Mouse (Mus musculus): ENCODE data around the gene Ppfibp1. TPM values are rescaled to one million over a fixed set of nuclear protein-coding genes. Genes with fewer than 3 reads are reported as not detected.

Gene Ppfibp1
- total and polyA plus RNA-seq, 3 experiments, result 15.4 to 128 (median 102) TPM

GRCm38 (mm10) chr6:147010811-147011520, 122.7 kb downstream of the Ppfibp1 start:
- intact Hi-C loops (cut with DNase I), result loop anchor here (5.0 to 10.0 kb wide), 2 partner anchors 91 to 804 kb away; no protein-coding TSS in a partner anchor
- 81% methylated on average over 15 of the region's 15 CpGs for WGBS
- TF ChIP-seq POLR2A (IDR thresholded peaks at IDR 0.05; ENCODE audit: insufficient read depth, low read depth, low read length), result no peak
- no peak for TF ChIP-seq EP300 (IDR thresholded peaks at IDR 0.05; ENCODE audit: insufficient read depth, low read depth, low read length)
- TF ChIP-seq CTCF (IDR thresholded peaks at IDR 0.05), result no peak
- Histone ChIP-seq H3K79me2 (replicated peaks; ENCODE audit: control insufficient read depth, insufficient read depth, low read length) (no peaks in the 10 kb centered on the region), H3K27ac (peak overlapping the region; percentile 51), H3K4me1 (ENCODE audit: control insufficient read depth, insufficient read depth, low read length) (0 out of 2 replicates have a peak, but pooled peaks cover 1% of the 10 kb centered on the region), H3K36me3 (ENCODE audit: control insufficient read depth, insufficient read depth, low read length) (no peaks in the 10 kb centered on the region; the same call in 1 of the 2 replicates), H3K9ac (ENCODE audit: low read depth, low read length) (no peak overlapping the region), H3K4me3 (no peak overlapping the region), H3K27me3 (ENCODE audit: control insufficient read depth, insufficient read depth, low read length) (no peaks in the 10 kb centered on the region)
- DNase-seq, result no peak

GRCm38 (mm10) chr6:147011555-147011954, 123.3 kb downstream of the Ppfibp1 start:
- Histone ChIP-seq H3K4me1 (ENCODE audit: control insufficient read depth, insufficient read depth, low read length) (0 out of 2 replicates have a peak, but pooled peaks cover 1% of the 10 kb centered on the region), H3K36me3 (ENCODE audit: control insufficient read depth, insufficient read depth, low read length) (no peaks in the 10 kb centered on the region; the same call in 1 of the 2 replicates), H3K9ac (ENCODE audit: low read depth, low read length) (peak overlapping the region; percentile 4; the same call in 1 of the 2 replicates), H3K27ac (peak overlapping the region; percentile 51), H3K4me3 (no peak overlapping the region), H3K79me2 (replicated peaks; ENCODE audit: control insufficient read depth, insufficient read depth, low read length) (no peaks in the 10 kb centered on the region), H3K27me3 (ENCODE audit: control insufficient read depth, insufficient read depth, low read length) (no peaks in the 10 kb centered on the region)
- intact Hi-C loops (cut with DNase I), result loop anchor here (5.0 to 10.0 kb wide), 2 partner anchors 91 to 803 kb away; no protein-coding TSS in a partner anchor
- DNase-seq, result no peak
- no peak for TF ChIP-seq CTCF (IDR thresholded peaks at IDR 0.05)
- no peak for TF ChIP-seq EP300 (IDR thresholded peaks at IDR 0.05; ENCODE audit: insufficient read depth, low read depth, low read length)
- TF ChIP-seq POLR2A (IDR thresholded peaks at IDR 0.05; ENCODE audit: insufficient read depth, low read depth, low read length), result no peak
- 53% methylated on average over 6 of the region's 6 CpGs for WGBS

GRCm38 (mm10) chr6:147011977-147012376, 123.7 kb downstream of the Ppfibp1 start:
- intact Hi-C loops (cut with DNase I), result loop anchor here (5.0 to 10.0 kb wide), 2 partner anchors 90 to 803 kb away; no protein-coding TSS in a partner anchor
- TF ChIP-seq POLR2A (IDR thresholded peaks at IDR 0.05; ENCODE audit: insufficient read depth, low read depth, low read length), result no peak
- TF ChIP-seq CTCF (IDR thresholded peaks at IDR 0.05), result no peak
- no peak for TF ChIP-seq EP300 (IDR thresholded peaks at IDR 0.05; ENCODE audit: insufficient read depth, low read depth, low read length)
- 68% methylated on average over 6 of the region's 6 CpGs for WGBS
- H3K4me1 ChIP-seq (ENCODE audit: control insufficient read depth, insufficient read depth, low read length), result 0 out of 2 replicates have a peak, but pooled peaks cover 1% of the 10 kb centered on the region
- DNase-seq, result no peak
- H3K4me3 ChIP-seq, result no peak overlapping the region
- H3K27me3 ChIP-seq (ENCODE audit: control insufficient read depth, insufficient read depth, low read length), result no peaks in the 10 kb centered on the region
- no peaks in the 10 kb centered on the region for H3K79me2 ChIP-seq (replicated peaks; ENCODE audit: control insufficient read depth, insufficient read depth, low read length)
- no peaks in the 10 kb centered on the region; the same call in 1 of the 2 replicates for H3K36me3 ChIP-seq (ENCODE audit: control insufficient read depth, insufficient read depth, low read length)
- H3K27ac ChIP-seq, result peak overlapping the region; percentile 51
- no peak overlapping the region for H3K9ac ChIP-seq (ENCODE audit: low read depth, low read length)

- 81% methylated on average over 1 of the region's 1 CpGs for WGBS
- H3K4me3 ChIP-seq, result no peak overlapping the region
- intact Hi-C loops (cut with DNase I), result loop anchor here (5.0 to 10.0 kb wide), 2 partner anchors 89 to 801 kb away; no protein-coding TSS in a partner anchor
- H3K4me1 ChIP-seq (ENCODE audit: control insufficient read depth, insufficient read depth, low read length), result 0 out of 2 replicates have a peak, but pooled peaks cover 1% of the 10 kb centered on the region
- no peaks in the 10 kb centered on the region; the same call in 1 of the 2 replicates for H3K36me3 ChIP-seq (ENCODE audit: control insufficient read depth, insufficient read depth, low read length)
- H3K27me3 ChIP-seq (ENCODE audit: control insufficient read depth, insufficient read depth, low read length), result no peaks in the 10 kb centered on the region
- no peaks in the 10 kb centered on the region for H3K79me2 ChIP-seq (replicated peaks; ENCODE audit: control insufficient read depth, insufficient read depth, low read length)
- no peak overlapping the region for H3K9ac ChIP-seq (ENCODE audit: low read depth, low read length)
- DNase-seq, result no peak
- no peak overlapping the region for H3K27ac ChIP-seq
- TF ChIP-seq EP300 (IDR thresholded peaks at IDR 0.05; ENCODE audit: insufficient read depth, low read depth, low read length) (no peak), CTCF (IDR thresholded peaks at IDR 0.05) (peak; percentile 52), POLR2A (IDR thresholded peaks at IDR 0.05; ENCODE audit: insufficient read depth, low read depth, low read length) (no peak)
Measured at GRCm38 (mm10) chr6:147013546-147013945, 125.3 kb downstream of the Ppfibp1 start.

- 89% methylated on average over 4 of the region's 4 CpGs for WGBS
- Histone ChIP-seq H3K36me3 (ENCODE audit: control insufficient read depth, insufficient read depth, low read length) (no peaks in the 10 kb centered on the region; the same call in 1 of the 2 replicates), H3K79me2 (replicated peaks; ENCODE audit: control insufficient read depth, insufficient read depth, low read length) (no peaks in the 10 kb centered on the region), H3K4me3 (no peak overlapping the region), H3K4me1 (ENCODE audit: control insufficient read depth, insufficient read depth, low read length) (no peaks in the 10 kb centered on the region), H3K9ac (ENCODE audit: low read depth, low read length) (no peak overlapping the region), H3K27ac (no peak overlapping the region), H3K27me3 (ENCODE audit: control insufficient read depth, insufficient read depth, low read length) (no peaks in the 10 kb centered on the region)
- no peak for TF ChIP-seq CTCF (IDR thresholded peaks at IDR 0.05)
- no peak for DNase-seq
- intact Hi-C loops (cut with DNase I), result loop anchor here (10.0 kb wide), 1 partner anchor 797 kb away; no protein-coding TSS in a partner anchor
Measured at GRCm38 (mm10) chr6:147017906-147018305, 129.6 kb downstream of the Ppfibp1 start.

GRCm38 (mm10) chr6:147018364-147018763, 130.1 kb downstream of the Ppfibp1 start:
- Histone ChIP-seq H3K27me3 (ENCODE audit: control insufficient read depth, insufficient read depth, low read length) (no peaks in the 10 kb centered on the region), H3K79me2 (replicated peaks; ENCODE audit: control insufficient read depth, insufficient read depth, low read length) (no peaks in the 10 kb centered on the region), H3K27ac (no peak overlapping the region), H3K4me1 (ENCODE audit: control insufficient read depth, insufficient read depth, low read length) (peaks cover 2% of the 10 kb centered on the region), H3K9ac (ENCODE audit: low read depth, low read length) (no peak overlapping the region), H3K4me3 (no peak overlapping the region), H3K36me3 (ENCODE audit: control insufficient read depth, insufficient read depth, low read length) (no peaks in the 10 kb centered on the region; the same call in 1 of the 2 replicates)
- 98% methylated on average over 5 of the region's 5 CpGs for WGBS
- no peak for DNase-seq
- TF ChIP-seq POLR2A (IDR thresholded peaks at IDR 0.05; ENCODE audit: insufficient read depth, low read depth, low read length), result no peak
- no peak for TF ChIP-seq CTCF (IDR thresholded peaks at IDR 0.05)
- TF ChIP-seq EP300 (IDR thresholded peaks at IDR 0.05; ENCODE audit: insufficient read depth, low read depth, low read length), result no peak
- intact Hi-C loops (cut with DNase I), result loop anchor here (10.0 kb wide), 1 partner anchor 796 kb away; no protein-coding TSS in a partner anchor

All from heart, adult 2 months (tissue).